ENCODE assay signal across 22 mouse cellular contexts in genomic region chr10:95575839-95576380, GRCm38 (mm10). TPM values are rescaled to one million over a fixed set of nuclear protein-coding genes. Genes with fewer than 3 reads are reported as not detected.
A peak's percentile ranks its signal among the peaks of the same experiment; 100 is the strongest.
DNase-seq lines count a peak whose midpoint lies in the region; ATAC-seq and TF ChIP-seq lines count a peak whose summit lies in the region.
"Had no signal": no experiment of that assay in that cellular context is flagged by ENCODE, and none has a peak within 500 bp of the region (broad histone marks: within the 10 kb centered on the region; RNA-seq: fewer than 3 reads in every experiment).

No protein-coding gene starts in this region.

- no peaks in the 10 kb centered on the region for H3K36me3 ChIP-seq in intestine, embryonic 14.5 days (ENCODE audit: control insufficient read depth, insufficient read depth, low read length)
- no peaks in the 10 kb centered on the region for H3K36me3 ChIP-seq in intestine, embryonic 15.5 days
- no peaks in the 10 kb centered on the region for H3K36me3 ChIP-seq in lung, embryonic 16.5 days (ENCODE audit: control insufficient read depth, insufficient read depth, low read length)
- no peaks in the 10 kb centered on the region for H3K36me3 ChIP-seq in stomach, embryonic 16.5 days (ENCODE audit: control insufficient read depth, insufficient read depth, low read length)
- no peaks in the 10 kb centered on the region for H3K36me3 ChIP-seq in stomach, postnatal 0 days (ENCODE audit: control insufficient read depth, insufficient read depth, low read length)
- no peaks in the 10 kb centered on the region for H3K36me3 ChIP-seq in embryonic facial prominence, embryonic 10.5 days (replicated peaks)
- H3K36me3 ChIP-seq: embryonic facial prominence, embryonic 15.5 days; forebrain, embryonic 10.5 days; heart, embryonic 12.5 days had no signal

- H3K27ac ChIP-seq in intestine, embryonic 14.5 days (ENCODE audit: low read depth), result no peak overlapping the region
- no peak overlapping the region for H3K27ac ChIP-seq in intestine, embryonic 15.5 days
- peak overlapping the region; percentile 34; the same call in 1 of the 2 replicates for H3K27ac ChIP-seq in lung, embryonic 16.5 days (ENCODE audit: low read length)
- peak overlapping the region; percentile 18; the same call in 1 of the 2 replicates for H3K27ac ChIP-seq in stomach, embryonic 16.5 days (ENCODE audit: low read length)
- no peak overlapping the region for H3K27ac ChIP-seq in stomach, postnatal 0 days (replicated peaks)
- peak overlapping the region; percentile 41; the same call in 1 of the 2 replicates for H3K27ac ChIP-seq in embryonic facial prominence, embryonic 10.5 days (replicated peaks)
- H3K27ac ChIP-seq: embryonic facial prominence, embryonic 15.5 days; gastrocnemius, adult 2 months had no signal

- H3K9ac ChIP-seq in intestine, embryonic 14.5 days (ENCODE audit: low read length), result no peak overlapping the region
- no peak overlapping the region for H3K9ac ChIP-seq in intestine, embryonic 15.5 days
- no peak overlapping the region for H3K9ac ChIP-seq in lung, embryonic 16.5 days (ENCODE audit: low read length)
- no peak overlapping the region for H3K9ac ChIP-seq in stomach, embryonic 16.5 days (ENCODE audit: low read length)
- no peak overlapping the region for H3K9ac ChIP-seq in stomach, postnatal 0 days (ENCODE audit: low read length)
- H3K9ac ChIP-seq: embryonic facial prominence, embryonic 15.5 days; heart, embryonic 12.5 days had no signal

- no peak for TF ChIP-seq CTCF in stomach, postnatal 0 days (IDR thresholded peaks at IDR 0.05; ENCODE audit: low read depth)

- no peaks in the 10 kb centered on the region for H3K4me1 ChIP-seq in intestine, embryonic 14.5 days (replicated peaks; ENCODE audit: control insufficient read depth, insufficient read depth, low read length)
- no peaks in the 10 kb centered on the region for H3K4me1 ChIP-seq in intestine, embryonic 15.5 days (replicated peaks)
- H3K4me1 ChIP-seq in lung, embryonic 16.5 days (replicated peaks; ENCODE audit: control insufficient read depth, insufficient read depth, low read length), result peaks cover 12% of the 10 kb centered on the region
- H3K4me1 ChIP-seq in stomach, embryonic 16.5 days (ENCODE audit: control insufficient read depth, insufficient read depth, low read length), result peaks cover 7% of the 10 kb centered on the region; the same call in 1 of the 2 replicates
- no peaks in the 10 kb centered on the region; the same call in 1 of the 2 replicates for H3K4me1 ChIP-seq in stomach, postnatal 0 days (replicated peaks; ENCODE audit: control insufficient read depth, insufficient read depth)
- peaks cover 23% of the 10 kb centered on the region for H3K4me1 ChIP-seq in embryonic facial prominence, embryonic 10.5 days
- H3K4me1 ChIP-seq: heart, embryonic 12.5 days had no signal

- no peaks in the 10 kb centered on the region for H3K27me3 ChIP-seq in intestine, embryonic 14.5 days (replicated peaks; ENCODE audit: control insufficient read depth, insufficient read depth, low read length)
- H3K27me3 ChIP-seq in intestine, embryonic 15.5 days (replicated peaks), result no peaks in the 10 kb centered on the region
- H3K27me3 ChIP-seq in lung, embryonic 16.5 days (ENCODE audit: control insufficient read depth, insufficient read depth, low read depth, low read length), result no peaks in the 10 kb centered on the region
- H3K27me3 ChIP-seq in stomach, embryonic 16.5 days (ENCODE audit: control insufficient read depth, insufficient read depth, low read length), result no peaks in the 10 kb centered on the region
- H3K27me3 ChIP-seq in stomach, postnatal 0 days (ENCODE audit: control insufficient read depth, insufficient read depth, low read length), result no peaks in the 10 kb centered on the region
- no peaks in the 10 kb centered on the region for H3K27me3 ChIP-seq in embryonic facial prominence, embryonic 10.5 days (replicated peaks; ENCODE audit: low read depth, poor library complexity, severe bottlenecking)
- H3K27me3 ChIP-seq: embryonic facial prominence, embryonic 15.5 days; heart, embryonic 12.5 days; Patski had no signal

- no peak for ATAC-seq in intestine, embryonic 14.5 days (replicated peaks; ENCODE audit: low FRiP score, low TSS enrichment, low read depth)
- no peak for ATAC-seq in intestine, embryonic 15.5 days
- ATAC-seq in lung, embryonic 16.5 days (ENCODE audit: low read depth), result peak; percentile 57
- no peak for ATAC-seq in stomach, embryonic 16.5 days (ENCODE audit: insufficient read depth, low FRiP score)
- no peak for ATAC-seq in stomach, postnatal 0 days (ENCODE audit: low FRiP score, low TSS enrichment)
- ATAC-seq: activated CD4-positive, CD25-positive, alpha-beta regulatory T cell, adult 4 months; forebrain, embryonic 14.5 days; hindbrain, embryonic 16.5 days; Patski had no signal

- TF ChIP-seq EP300 in stomach, postnatal 0 days (optimal IDR thresholded peaks at IDR 0.05), result no peak

- 77% methylated on average over 10 of the region's 10 CpGs for WGBS in intestine, embryonic 14.5 days
- 79% methylated on average over 10 of the region's 10 CpGs for WGBS in intestine, embryonic 15.5 days
- WGBS in lung, embryonic 16.5 days, result 62% methylated on average over 10 of the region's 10 CpGs
- WGBS in stomach, embryonic 16.5 days, result 71% methylated on average over 10 of the region's 10 CpGs
- 68% methylated on average over 10 of the region's 10 CpGs for WGBS in stomach, postnatal 0 days
- 77% methylated on average over 10 of the region's 10 CpGs for WGBS in embryonic facial prominence, embryonic 10.5 days

- no peak overlapping the region for H3K4me3 ChIP-seq in intestine, embryonic 14.5 days (ENCODE audit: low read depth, low read length)
- no peak overlapping the region for H3K4me3 ChIP-seq in intestine, embryonic 15.5 days (replicated peaks)
- no peak overlapping the region for H3K4me3 ChIP-seq in lung, embryonic 16.5 days (ENCODE audit: low read length)
- no peak overlapping the region for H3K4me3 ChIP-seq in stomach, embryonic 16.5 days (replicated peaks; ENCODE audit: low read length)
- H3K4me3 ChIP-seq in stomach, postnatal 0 days (ENCODE audit: low read depth, low read length), result no peak overlapping the region
- no peak overlapping the region for H3K4me3 ChIP-seq in embryonic facial prominence, embryonic 10.5 days
- H3K4me3 ChIP-seq: embryonic facial prominence, embryonic 15.5 days; erythroblast, embryonic 14.5 days; forebrain, embryonic 10.5 days; heart, embryonic 12.5 days had no signal

- H3K4me2 ChIP-seq in intestine, embryonic 14.5 days (ENCODE audit: low read length), result no peak overlapping the region
- no peak overlapping the region for H3K4me2 ChIP-seq in intestine, embryonic 15.5 days (replicated peaks)
- no peak overlapping the region for H3K4me2 ChIP-seq in lung, embryonic 16.5 days (ENCODE audit: low read depth, low read length)
- no peak overlapping the region for H3K4me2 ChIP-seq in stomach, embryonic 16.5 days (ENCODE audit: low read depth, low read length)
- no peak overlapping the region for H3K4me2 ChIP-seq in stomach, postnatal 0 days (replicated peaks; ENCODE audit: low read depth)
- H3K4me2 ChIP-seq: embryonic facial prominence, embryonic 15.5 days; heart, embryonic 12.5 days had no signal

- no peaks in the 10 kb centered on the region for H3K9me3 ChIP-seq in intestine, embryonic 14.5 days (ENCODE audit: control insufficient read depth, low read length)
- H3K9me3 ChIP-seq in intestine, embryonic 15.5 days, result no peaks in the 10 kb centered on the region
- H3K9me3 ChIP-seq in lung, embryonic 16.5 days (ENCODE audit: control insufficient read depth, low read length), result no peaks in the 10 kb centered on the region
- H3K9me3 ChIP-seq in stomach, embryonic 16.5 days (replicated peaks; ENCODE audit: control insufficient read depth, low read length), result no peaks in the 10 kb centered on the region
- H3K9me3 ChIP-seq in stomach, postnatal 0 days (ENCODE audit: control insufficient read depth, low read length), result no peaks in the 10 kb centered on the region
- H3K9me3 ChIP-seq in embryonic facial prominence, embryonic 10.5 days, result no peaks in the 10 kb centered on the region
- H3K9me3 ChIP-seq: embryonic facial prominence, embryonic 15.5 days; forebrain, embryonic 10.5 days; heart, embryonic 12.5 days had no signal

- peak; percentile 50 for DNase-seq in intestine, embryonic 14.5 days (ENCODE audit: low spot score)
- no peak for DNase-seq in lung, postnatal 10 days
- no peak for DNase-seq in stomach, postnatal 0 days (ENCODE audit: low spot score)
- no peak for DNase-seq in embryonic facial prominence, embryonic 10.5 days (ENCODE audit: low spot score)
- DNase-seq in left cerebral cortex, adult 8-10 months (ENCODE audit: low spot score in 2 of 2), result no peak
- DNase-seq: adrenal gland, adult 2 months; adrenal gland, postnatal 25 days; cerebellum, adult 18-20 months; cerebellum, adult 9-11 months; gastrocnemius, adult 2 months; gastrocnemius, postnatal 25 days had no signal

RNA-seq across cellular contexts. Expression of gene Nudt4, which starts 12.0 kb away (rescaled TPM):
- 71.3 and 72.7 TPM in 2 replicates for polyA plus RNA-seq in intestine, embryonic 14.5 days (2014; fragmentation: Nextera tagmentation; extraction: Ambion mirVana)
- polyA plus RNA-seq in intestine, embryonic 15.5 days (2015; fragmentation: Nextera tagmentation; extraction: Ambion mirVana), result 59.6 and 62.7 TPM in 2 replicates
- polyA plus RNA-seq in lung, embryonic 16.5 days (2015; fragmentation: Nextera tagmentation; extraction: Ambion mirVana), result 55.1 and 59.3 TPM in 2 replicates
- polyA plus RNA-seq in stomach, embryonic 16.5 days (2015; fragmentation: Nextera tagmentation; extraction: Ambion mirVana), result 46.0 and 53.6 TPM in 2 replicates
- 46.1 and 47.5 TPM in 2 replicates for polyA plus RNA-seq in stomach, postnatal 0 days (2015; fragmentation: Nextera tagmentation; extraction: Ambion mirVana)
- polyA plus RNA-seq in embryonic facial prominence, embryonic 10.5 days (2016; fragmentation: Nextera tagmentation; extraction: Ambion mirVana), result 79.4 and 82.9 TPM in 2 replicates
- 100 to 1,000 TPM; 125 to 146 (median 131) TPM for total RNA-seq in left cerebral cortex, adult 8-10 months (2022)

Comparison
In these comparisons a context has a peak if more than half of its experiments do, and no peak if none do; other contexts are left out.
1. H3K27ac ChIP-seq: peak in lung, embryonic 16.5 days (single experiment), stomach, embryonic 16.5 days (single experiment) and embryonic facial prominence, embryonic 10.5 days (single experiment); none in intestine, embryonic 14.5 days (single experiment), intestine, embryonic 15.5 days (single experiment) and stomach, postnatal 0 days (single experiment).